Mouse (Mus musculus): ENCODE results near the gene Nol10.

Gene Nol10

DNA sequence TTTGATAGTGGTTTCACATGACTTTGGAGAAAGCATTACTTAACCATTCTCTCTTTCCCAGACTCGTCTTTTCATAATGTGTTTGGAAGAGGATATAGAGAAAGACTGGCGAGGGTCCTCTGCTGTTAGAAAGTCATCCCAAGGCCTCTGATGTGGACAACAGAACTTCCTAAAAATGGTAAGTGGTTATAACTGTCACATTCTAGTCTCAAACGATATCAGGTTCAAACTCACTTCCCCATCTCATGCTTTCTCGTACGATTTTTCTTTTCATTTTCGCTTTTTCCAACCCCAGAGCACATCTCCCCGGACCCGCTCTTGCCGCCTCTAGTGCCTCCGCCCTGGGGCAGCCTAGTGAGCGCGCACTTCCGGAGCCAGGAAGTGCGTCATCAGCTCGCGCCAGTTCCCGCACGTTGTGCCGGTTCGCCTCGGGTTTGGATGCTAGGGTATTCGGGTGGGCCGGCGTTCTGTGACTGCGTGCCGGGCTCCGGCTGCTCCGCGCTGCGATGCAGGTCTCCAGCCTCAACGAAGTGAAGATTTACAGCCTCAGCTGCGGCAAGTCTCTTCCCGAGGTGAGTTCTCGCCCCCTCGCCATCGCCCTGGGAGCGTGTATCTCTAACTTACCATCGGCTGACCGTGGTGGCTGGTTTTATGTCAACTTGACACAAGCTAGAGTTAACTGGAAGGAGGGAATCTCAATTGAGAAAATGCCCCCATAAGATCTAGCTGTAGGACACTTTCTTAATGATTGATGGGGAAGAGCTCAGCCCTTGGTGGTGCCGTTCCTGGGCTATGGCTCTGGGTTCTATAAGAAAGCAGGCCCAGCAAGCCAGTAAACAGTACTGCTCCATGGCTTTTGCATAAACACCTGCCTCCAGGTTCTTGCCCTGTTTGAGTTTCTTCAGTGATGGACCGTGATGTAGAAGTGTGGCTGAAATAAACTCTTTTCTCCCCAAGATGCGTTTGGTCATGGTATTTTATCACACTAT, at the start of gene Nol10:
Nol10 (plus strand) TSS at position 411 of the 989 bp plus-strand sequence.
- DNase-seq = peak; percentile 82

- DNase-seq = no peak
Measured at GRCm38 (mm10) chr12:17299902-17300301, 48.4 kb upstream of the Nol10 start.

- no peak for DNase-seq
Measured at GRCm38 (mm10) chr12:17305445-17305844, 42.8 kb upstream of the Nol10 start.

- DNase-seq = no peak
Measured at GRCm38 (mm10) chr12:17308246-17308645, 40.0 kb upstream of the Nol10 start.

- DNase-seq = no peak
Measured at GRCm38 (mm10) chr12:17310852-17311839, 37.1 kb upstream of the Nol10 start.

- DNase-seq = no peak
Measured at GRCm38 (mm10) chr12:17316096-17316495, 32.2 kb upstream of the Nol10 start.

DNA sequence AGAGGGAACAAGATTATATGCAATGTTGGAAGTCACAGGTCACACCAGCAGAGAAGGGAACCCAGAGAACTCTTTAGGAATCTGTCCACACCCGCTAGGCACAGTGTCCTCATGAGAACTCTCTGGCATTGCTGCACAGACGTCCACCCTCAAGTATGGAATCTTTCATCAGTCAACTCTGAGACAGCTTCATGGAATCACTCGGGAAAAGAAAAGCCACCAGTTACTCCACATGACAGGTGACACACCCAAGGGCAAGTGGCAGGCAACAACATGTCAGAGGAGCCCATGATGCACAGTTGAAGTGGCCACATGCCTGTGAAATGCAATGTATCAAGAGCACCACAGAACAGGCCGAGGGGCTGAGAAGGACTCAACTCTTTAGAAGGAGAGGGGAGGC, 30.3 kb upstream of the Nol10 start:
- no peak for DNase-seq

GRCm38 (mm10) chr12:17318453-17318852, 29.8 kb upstream of the Nol10 start:
- no peak for DNase-seq

GRCm38 (mm10) chr12:17324549-17325470, 23.4 kb upstream of the Nol10 start:
- no peak for DNase-seq

GRCm38 (mm10) chr12:17329259-17329658, 19.0 kb upstream of the Nol10 start, which contains the start of gene Atp6v1c2:
Atp6v1c2 (minus strand) TSS chr12:17329359.
- DNase-seq = no peak

DNA sequence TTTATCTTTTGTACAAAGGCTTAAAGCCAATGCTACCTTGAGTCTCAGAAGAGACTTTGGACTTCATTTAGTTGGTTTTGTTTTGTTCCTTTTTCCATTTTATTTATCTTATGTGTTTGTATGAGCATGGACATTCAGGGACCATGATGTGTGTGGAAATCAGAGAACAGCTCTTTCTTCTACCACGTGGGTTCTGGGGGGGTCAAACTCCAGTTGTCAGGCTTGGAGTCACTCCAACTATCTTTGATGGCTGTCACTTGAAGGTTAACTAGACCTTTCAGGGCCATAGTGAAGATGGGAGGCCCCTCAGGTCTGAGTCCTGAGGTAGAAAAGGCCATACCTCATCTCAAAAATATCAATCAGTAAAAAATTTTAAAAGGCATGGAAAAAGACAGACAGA, 14.8 kb upstream of the Nol10 start:
- no peak for DNase-seq

DNA sequence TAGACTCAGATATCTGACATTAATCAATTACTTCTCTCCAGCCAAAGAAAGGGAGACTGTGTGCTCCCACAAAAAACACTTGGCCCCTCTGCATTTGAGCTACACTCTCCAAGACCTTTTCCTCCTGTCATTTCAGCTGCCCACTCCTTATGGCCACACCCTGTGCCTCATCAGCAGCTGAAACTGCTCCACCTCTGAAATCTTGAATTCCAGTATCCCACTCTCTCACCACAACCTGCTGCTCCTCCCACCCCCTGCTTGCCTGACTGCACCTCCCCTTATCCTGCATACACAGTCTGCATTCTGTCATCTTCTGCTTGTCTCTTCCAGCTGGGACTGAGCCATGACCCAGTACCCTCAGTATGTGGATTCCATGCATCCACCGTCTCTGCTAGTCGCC, 9.9 kb upstream of the Nol10 start:
- no peak for DNase-seq

DNA sequence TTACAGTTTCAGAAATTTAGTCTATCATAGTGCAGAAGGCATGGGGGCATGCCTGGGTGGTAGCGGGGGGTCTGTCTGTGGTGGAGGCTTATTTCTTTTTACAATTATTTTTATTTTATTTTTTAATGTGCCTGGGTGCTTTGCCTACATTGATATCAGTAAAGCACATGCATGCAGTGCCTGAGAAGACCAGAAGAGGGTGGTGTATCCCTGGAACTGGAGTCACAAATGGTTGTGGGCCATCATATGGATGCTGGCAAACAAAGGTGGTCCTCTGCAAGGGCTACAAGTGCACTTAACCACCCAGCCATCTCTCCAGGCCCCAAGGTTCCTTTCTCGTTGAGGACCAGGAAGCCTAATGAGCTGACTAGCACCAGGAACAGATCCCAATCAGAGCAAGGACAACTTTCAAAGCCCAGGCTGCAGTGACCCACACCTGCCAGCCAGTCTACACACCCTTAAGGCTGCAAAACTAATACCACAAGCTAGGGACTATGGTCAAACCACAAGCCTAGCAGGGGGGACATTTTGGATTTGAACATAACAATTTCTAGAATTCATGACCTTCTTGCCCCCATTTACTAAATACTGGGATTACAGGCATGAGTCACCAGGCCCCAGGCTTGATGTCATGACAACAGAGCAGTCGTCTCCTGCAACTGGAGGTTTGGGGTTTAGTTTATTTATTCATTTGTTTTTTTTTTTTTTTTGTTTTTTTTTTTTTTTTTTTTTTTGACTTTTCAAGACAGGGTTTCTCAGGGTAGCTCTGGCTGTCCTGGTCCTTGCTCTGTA, 8.9 kb upstream of the Nol10 start:
- no peak for DNase-seq

DNA sequence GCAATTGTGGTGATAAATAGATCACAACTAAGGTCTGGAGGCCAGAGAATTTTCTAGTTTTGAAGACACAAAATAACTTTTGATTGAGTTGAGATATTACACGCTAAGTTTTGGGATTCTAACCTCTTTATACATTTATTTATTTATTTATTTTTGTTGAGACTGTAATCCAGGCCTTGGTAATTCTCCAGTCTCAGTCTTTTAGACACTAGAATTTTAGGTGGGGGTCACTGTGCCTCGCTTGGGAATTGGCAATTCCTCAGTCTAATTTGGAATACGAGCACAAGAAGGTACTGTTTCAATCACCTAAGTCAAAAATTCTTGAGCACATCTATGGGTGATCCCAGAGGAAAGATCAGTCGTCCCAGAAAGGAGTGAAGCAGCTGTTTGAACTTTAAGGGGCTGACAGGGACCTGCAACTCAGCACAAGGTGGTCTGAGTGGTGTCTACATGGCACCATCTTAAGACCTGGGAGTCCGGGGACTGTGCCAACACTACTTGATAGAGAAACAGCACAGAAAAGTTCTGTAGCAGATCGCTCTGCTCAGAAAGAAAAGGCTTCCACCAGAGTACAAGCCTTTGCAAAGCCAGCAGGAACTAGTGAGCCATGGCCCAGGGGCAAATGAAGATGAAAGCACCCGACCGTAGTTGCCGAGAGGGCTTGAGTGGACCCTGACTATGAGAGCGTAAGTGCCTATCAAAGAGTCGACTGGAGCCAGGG, 771 bp upstream of the Nol10 start:
- DNase-seq = peak; percentile 18

GRCm38 (mm10) chr12:17350106-17350505, 1.8 kb downstream of the Nol10 start:
- DNase-seq = no peak

- DNase-seq = no peak
Measured at GRCm38 (mm10) chr12:17356853-17357252, 8.6 kb downstream of the Nol10 start.

GRCm38 (mm10) chr12:17357795-17358194, 9.5 kb downstream of the Nol10 start:
- DNase-seq = no peak

- DNase-seq = no peak
Measured at GRCm38 (mm10) chr12:17358981-17359380, 10.7 kb downstream of the Nol10 start.

- DNase-seq = no peak
Measured at GRCm38 (mm10) chr12:17360104-17360503, 11.8 kb downstream of the Nol10 start.

GRCm38 (mm10) chr12:17360650-17361049, 12.4 kb downstream of the Nol10 start:
- no peak for DNase-seq

DNA sequence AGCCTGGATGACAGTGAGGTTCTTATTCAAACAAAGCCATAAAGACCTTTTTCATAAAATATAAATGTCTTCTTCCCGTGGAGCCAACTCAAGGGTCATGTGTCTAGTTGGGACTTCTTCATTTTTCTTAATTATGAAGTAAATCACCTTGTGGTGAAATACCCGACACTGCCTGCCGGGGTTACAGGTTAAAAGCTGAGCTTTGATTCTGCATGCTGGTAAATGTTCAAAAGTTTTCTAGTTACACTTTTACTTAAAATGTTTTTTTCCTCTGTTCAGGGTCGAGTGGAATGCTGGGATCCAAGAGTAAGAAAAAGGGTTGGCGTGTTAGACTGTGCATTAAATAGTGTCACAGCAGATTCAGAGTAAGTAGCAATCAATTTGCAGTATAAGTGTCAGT, 14.1 kb downstream of the Nol10 start:
- DNase-seq = no peak

Measured in cerebellum, adult 11 months (tissue).